Mouse (Mus musculus): ENCODE data around the gene Scn1a. TPM values are rescaled to one million over a fixed set of nuclear protein-coding genes. Genes with fewer than 3 reads are reported as not detected.

The Scn1a gene
- polyA plus RNA-seq, 1 experiment from 2014 or later: 0.16 TPM

GRCm38 (mm10) chr2:66238886-66239285, 201.8 kb downstream of the Scn1a start:
- H3K36me3 ChIP-seq: peaks cover 10% of the 10 kb centered on the region
- H3K9ac ChIP-seq: no peak overlapping the region
- H3K27ac ChIP-seq: no peak overlapping the region
- 80% methylated on average over 5 of the region's 5 CpGs for WGBS
- ATAC-seq (ENCODE audit: borderline replicate concordance, extremely low read depth, low FRiP score, low TSS enrichment): no peak
- H3K9me3 ChIP-seq: no peaks in the 10 kb centered on the region
- no peaks in the 10 kb centered on the region for H3K4me1 ChIP-seq
- no peaks in the 10 kb centered on the region for H3K27me3 ChIP-seq
- no peak overlapping the region for H3K4me3 ChIP-seq
- no peak overlapping the region for H3K4me2 ChIP-seq

DNA sequence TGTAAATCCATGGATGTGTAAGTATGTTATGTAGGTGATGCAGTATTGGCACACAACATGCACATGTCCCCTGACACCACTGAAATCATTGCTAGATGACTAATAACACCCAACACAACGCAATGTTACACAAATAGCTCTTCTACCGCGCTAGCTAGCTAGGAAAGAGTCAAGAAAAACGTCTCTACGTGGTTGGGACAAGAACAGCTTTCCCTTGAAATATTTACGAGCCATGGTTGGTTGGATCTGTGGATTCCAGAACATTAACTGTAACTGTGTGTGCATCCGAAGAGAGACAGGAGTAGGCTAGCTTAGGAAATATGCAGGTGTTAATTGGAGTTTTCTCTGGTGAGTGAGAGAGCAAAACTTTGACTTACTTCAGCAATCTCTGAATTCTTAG, 219.7 kb downstream of the Scn1a start:
- 90% methylated on average over 7 of the region's 7 CpGs for WGBS
- ATAC-seq (ENCODE audit: borderline replicate concordance, extremely low read depth, low FRiP score, low TSS enrichment): no peak
- H3K9me3 ChIP-seq: no peaks in the 10 kb centered on the region

More for the DNA sequence above, 219.7 kb downstream of the Scn1a start:
- Histone ChIP-seq H3K27me3 (no peaks in the 10 kb centered on the region), H3K4me3 (no peak overlapping the region), H3K36me3 (peaks cover 13% of the 10 kb centered on the region; the same call in 1 of the 2 replicates), H3K27ac (no peak overlapping the region), H3K4me1 (no peaks in the 10 kb centered on the region), H3K4me2 (no peak overlapping the region), H3K9ac (no peak overlapping the region)

Other genes starting within 250 kb of the Scn1a start
- 12.6 and 13.3 TPM in 2 replicates for gene Ttc21b, start 184.2 kb downstream of the Scn1a start, polyA plus RNA-seq (2015; fragmentation: Nextera tagmentation; extraction: Ambion mirVana)
- gene Scn9a, start 194.1 kb upstream of the Scn1a start, polyA plus RNA-seq (2015; fragmentation: Nextera tagmentation; extraction: Ambion mirVana): 0.19 and 0.39 TPM in 2 replicates

Data from lung, embryonic 15.5 days (tissue).